Mouse (Mus musculus) embryonic facial prominence, embryonic 13.5 days (tissue): ENCODE data around the gene Crybb1. TPM values are rescaled to one million over a fixed set of nuclear protein-coding genes. Genes with fewer than 3 reads are reported as not detected.

Source experiments
- ATAC-seq: fragments of 200-750 bp; cut with Nextera tagmentation; 2 replicates; pipeline ENCODE4 v1.8.0; 2017; ENCODE audit warnings: low read depth; ENCODE audit not compliant: insufficient number of reproducible peaks, insufficient read depth, low FRiP score, low TSS enrichment
- H3K27ac ChIP-seq: fragments of 300-500 bp; sonication (generic); 2 replicates; pipeline ENCODE4 v1.5.1; 2015; ENCODE audit warnings: moderate library complexity, mild to moderate bottlenecking, inconsistent platforms
- H3K27me3 ChIP-seq: fragments of 300-500 bp; sonication (generic); 2 replicates; pipeline ENCODE4 v1.6.1; 2015; ENCODE audit warnings: mild to moderate bottlenecking, inconsistent platforms
- H3K36me3 ChIP-seq: fragments of 300-500 bp; sonication (generic); 2 replicates; pipeline ENCODE4 v1.6.1; 2015; ENCODE audit warnings: mild to moderate bottlenecking, inconsistent platforms
- H3K4me1 ChIP-seq: fragments of 300-500 bp; sonication (generic); 2 replicates; pipeline ENCODE4 v1.6.1; 2015; ENCODE audit warnings: inconsistent platforms
- H3K4me2 ChIP-seq: fragments of 300-500 bp; sonication (generic); 2 replicates; pipeline ENCODE4 v1.6.1; 2015; ENCODE audit warnings: moderate library complexity, mild to moderate bottlenecking, inconsistent platforms
- H3K4me3 ChIP-seq: fragments of 300-500 bp; sonication (generic); 2 replicates; pipeline ENCODE4 v1.5.1; 2015; ENCODE audit warnings: mild to moderate bottlenecking, inconsistent platforms
- H3K9ac ChIP-seq: fragments of 300-500 bp; sonication (generic); 2 replicates; pipeline ENCODE4 v1.6.1; 2015; ENCODE audit warnings: mild to moderate bottlenecking, inconsistent platforms
- H3K9me3 ChIP-seq: fragments of 300-500 bp; sonication (generic); 2 replicates; pipeline ENCODE4 v1.6.1; 2016; ENCODE audit warnings: inconsistent platforms
- WGBS: fragments of 180-500 bp; shearing (Covaris S2); methylation state at CpG from one replicate; pipeline ENCODE4 v1.1.7; 2015; ENCODE audit warnings: mixed read lengths; 5-methylcytosine and 5-hydroxymethylcytosine counted together
- polyA plus RNA-seq: library from polyadenylated mRNA; unstranded; fragments of >200 nt; fragmentation: Nextera tagmentation; extraction: Ambion mirVana; gene quantifications from 2 replicates; pipeline ENCODE4 v1.2.1, GENCODE M21; 2015

The Crybb1 gene
- polyA plus RNA-seq, 1 experiment from 2014 or later, result 1.3 TPM

DNA sequence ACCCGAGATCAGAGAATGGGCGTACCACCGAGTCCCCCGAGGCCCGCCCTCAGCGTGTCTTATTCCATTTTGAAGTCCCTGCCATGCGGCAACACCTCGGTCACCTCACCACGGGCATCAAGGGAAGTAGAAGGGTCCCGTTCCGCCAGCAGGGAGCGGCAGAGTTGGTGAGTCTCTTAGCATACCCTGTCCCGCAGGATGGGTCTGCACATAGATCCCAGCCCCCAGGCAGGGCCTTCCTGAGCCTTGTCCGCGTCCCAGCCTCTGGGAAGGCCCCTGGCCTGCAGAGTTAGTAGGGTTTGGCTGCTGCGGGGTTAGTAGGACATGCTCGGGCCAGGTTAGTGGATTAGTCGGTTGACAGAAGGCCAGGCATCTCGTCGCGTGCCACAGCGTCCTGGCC is 38.6 kb upstream of the Crybb1 start:
- WGBS, result 51% methylated on average over 22 of the region's 22 CpGs
- H3K9me3 ChIP-seq, result no peaks in the 10 kb centered on the region
- H3K36me3 ChIP-seq, result no peaks in the 10 kb centered on the region
- peaks cover 6% of the 10 kb centered on the region; the same call in 1 of the 2 replicates for H3K27me3 ChIP-seq
- H3K4me2 ChIP-seq, result no peak overlapping the region
- ATAC-seq, result no peak
- H3K27ac ChIP-seq, result no peak overlapping the region
- peaks cover 32% of the 10 kb centered on the region for H3K4me1 ChIP-seq
- H3K9ac ChIP-seq, result peak overlapping the region; percentile 32; the same call in 1 of the 2 replicates
- H3K4me3 ChIP-seq, result no peak overlapping the region

DNA sequence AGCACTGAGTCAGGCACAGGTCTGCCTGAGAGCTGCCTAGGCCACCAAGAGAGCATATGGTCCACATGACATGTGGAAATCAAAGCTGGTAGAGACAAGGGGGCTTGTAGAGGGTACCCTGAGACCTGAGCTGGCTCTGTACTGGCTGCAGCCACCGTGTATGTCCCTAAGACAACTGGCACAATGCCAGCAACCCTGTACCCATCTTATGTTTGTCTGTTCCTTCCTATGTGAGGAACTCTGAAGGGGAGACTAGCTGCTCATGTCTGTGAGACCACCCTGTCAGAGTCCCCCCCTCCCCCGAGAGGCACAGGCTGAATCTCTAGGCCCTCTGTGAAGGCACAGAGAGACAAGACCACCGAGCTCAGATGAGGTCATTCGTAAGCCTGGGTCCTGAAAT is 36.9 kb upstream of the Crybb1 start:
- Histone ChIP-seq H3K36me3 (no peaks in the 10 kb centered on the region), H3K27ac (no peak overlapping the region), H3K9me3 (no peaks in the 10 kb centered on the region), H3K4me3 (no peak overlapping the region), H3K9ac (no peak overlapping the region), H3K4me1 (peaks cover 24% of the 10 kb centered on the region), H3K27me3 (peaks cover 6% of the 10 kb centered on the region; the same call in 1 of the 2 replicates), H3K4me2 (no peak overlapping the region)
- whole genome bisulfite sequencing, result 67% methylated on average over 4 of the region's 4 CpGs
- no peak for ATAC-seq

DNA sequence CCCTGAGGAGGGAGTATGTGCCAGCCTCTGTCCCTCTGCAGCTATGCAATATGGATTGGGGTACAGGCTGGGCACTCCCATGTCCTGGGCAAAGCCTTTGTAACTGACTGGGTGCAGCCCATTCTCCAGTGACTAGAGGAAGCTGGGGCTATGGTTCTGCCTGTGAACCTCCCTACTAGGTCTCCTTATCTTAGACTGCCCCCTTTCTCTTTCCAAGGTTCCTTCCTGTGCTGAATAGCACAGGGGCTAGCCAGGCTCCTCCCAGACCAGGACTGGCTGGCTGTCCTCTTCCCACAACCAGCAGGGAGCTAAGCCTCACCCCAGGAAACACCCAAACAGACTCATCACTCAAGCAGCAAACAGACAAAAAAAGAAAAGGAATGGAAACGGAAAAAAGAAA is 36.2 kb upstream of the Crybb1 start:
- H3K4me3 ChIP-seq, result no peak overlapping the region
- no peak overlapping the region for H3K9ac ChIP-seq
- peaks cover 17% of the 10 kb centered on the region for H3K4me1 ChIP-seq
- peaks cover 6% of the 10 kb centered on the region; the same call in 1 of the 2 replicates for H3K27me3 ChIP-seq
- H3K4me2 ChIP-seq, result no peak overlapping the region
- 24% methylated on average over 1 of the region's 1 CpGs for WGBS
- no peaks in the 10 kb centered on the region for H3K36me3 ChIP-seq
- H3K27ac ChIP-seq, result no peak overlapping the region
- no peaks in the 10 kb centered on the region for H3K9me3 ChIP-seq
- no peak for ATAC-seq

DNA sequence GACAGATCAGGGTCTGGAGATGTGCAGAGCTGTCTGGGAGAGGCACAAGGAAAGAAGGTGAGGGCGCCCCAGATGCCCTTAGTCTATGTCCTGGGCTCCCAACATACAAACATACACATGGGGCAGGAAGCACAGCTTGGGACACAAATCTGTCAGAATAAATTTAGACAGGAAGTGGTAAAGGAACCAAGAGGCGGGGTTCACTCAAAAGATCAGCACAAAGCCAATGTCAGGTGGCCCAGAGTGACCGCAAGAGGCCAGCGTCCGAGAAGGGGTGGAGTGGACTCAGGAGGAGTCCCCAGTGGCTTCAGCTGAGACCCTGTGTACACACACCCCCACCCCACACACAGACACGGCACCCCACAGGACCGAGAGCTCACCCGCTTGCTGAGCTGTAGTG is 35.4 kb upstream of the Crybb1 start:
- WGBS, result 86% methylated on average over 8 of the region's 8 CpGs
- H3K4me1 ChIP-seq, result peaks cover 11% of the 10 kb centered on the region
- H3K36me3 ChIP-seq, result no peaks in the 10 kb centered on the region
- H3K9me3 ChIP-seq, result no peaks in the 10 kb centered on the region
- H3K27me3 ChIP-seq, result peaks cover 14% of the 10 kb centered on the region
- no peak for ATAC-seq
- no peak overlapping the region for H3K4me2 ChIP-seq
- no peak overlapping the region for H3K27ac ChIP-seq
- H3K4me3 ChIP-seq, result no peak overlapping the region
- no peak overlapping the region for H3K9ac ChIP-seq

DNA sequence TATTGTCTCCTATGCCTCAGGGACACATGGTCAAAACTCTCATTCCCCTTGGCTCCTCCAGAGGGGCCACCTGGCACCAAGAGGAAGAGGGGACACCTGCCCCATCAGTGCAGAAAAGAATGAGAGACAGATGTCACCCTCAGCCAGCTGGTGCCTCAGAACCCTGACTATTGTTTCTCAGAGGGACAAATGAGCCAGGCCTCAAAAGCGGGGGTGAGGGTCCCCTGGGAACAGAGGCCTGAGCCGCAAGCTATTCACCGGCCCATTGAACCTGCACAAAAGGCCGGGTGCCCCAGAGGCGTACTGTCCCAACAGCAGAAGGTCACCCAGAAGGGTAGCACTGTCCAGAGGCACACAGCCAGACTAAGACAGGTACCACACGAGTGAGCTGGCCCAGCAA is 30.0 kb upstream of the Crybb1 start:
- Histone ChIP-seq H3K36me3 (no peaks in the 10 kb centered on the region), H3K4me2 (no peak overlapping the region), H3K9me3 (no peaks in the 10 kb centered on the region), H3K4me3 (no peak overlapping the region), H3K9ac (no peak overlapping the region; the same call in 1 of the 2 replicates), H3K27ac (no peak overlapping the region), H3K27me3 (peaks cover 62% of the 10 kb centered on the region), H3K4me1 (peaks cover 24% of the 10 kb centered on the region)
- no peak for ATAC-seq
- WGBS, result 61% methylated on average over 6 of the region's 6 CpGs

DNA sequence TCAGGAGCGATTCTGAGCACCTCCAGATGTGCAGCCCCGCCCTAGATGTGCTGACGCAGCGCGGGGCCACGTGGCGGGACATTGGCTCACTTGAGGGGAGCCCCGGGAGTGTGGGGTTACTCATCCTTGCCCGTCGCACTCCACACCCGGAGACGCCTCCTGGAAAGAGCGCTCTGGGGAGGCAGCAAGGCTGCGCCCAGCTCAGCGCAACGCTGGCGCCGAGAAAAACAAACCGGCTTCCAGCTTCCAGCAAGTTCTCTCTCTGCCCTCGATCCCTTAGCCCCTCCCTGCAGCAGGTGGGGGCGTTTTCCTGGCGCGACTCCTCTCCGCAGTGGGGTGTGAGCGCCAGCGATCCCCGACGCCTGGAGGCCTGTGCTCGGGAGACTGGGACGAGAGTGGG is 28.3 kb upstream of the Crybb1 start:
- ATAC-seq, result peak; percentile 50; the same call in 1 of the 2 replicates
- H3K9ac ChIP-seq, result peak overlapping the region; percentile 67
- H3K9me3 ChIP-seq, result no peaks in the 10 kb centered on the region
- H3K27ac ChIP-seq, result no peak overlapping the region
- peaks cover 77% of the 10 kb centered on the region for H3K27me3 ChIP-seq
- no peaks in the 10 kb centered on the region for H3K36me3 ChIP-seq
- peak overlapping the region; percentile 48 for H3K4me3 ChIP-seq
- peak overlapping the region; percentile 76 for H3K4me2 ChIP-seq
- WGBS, result under 1% methylated on average over 30 of the region's 30 CpGs
- peaks cover 24% of the 10 kb centered on the region for H3K4me1 ChIP-seq

DNA sequence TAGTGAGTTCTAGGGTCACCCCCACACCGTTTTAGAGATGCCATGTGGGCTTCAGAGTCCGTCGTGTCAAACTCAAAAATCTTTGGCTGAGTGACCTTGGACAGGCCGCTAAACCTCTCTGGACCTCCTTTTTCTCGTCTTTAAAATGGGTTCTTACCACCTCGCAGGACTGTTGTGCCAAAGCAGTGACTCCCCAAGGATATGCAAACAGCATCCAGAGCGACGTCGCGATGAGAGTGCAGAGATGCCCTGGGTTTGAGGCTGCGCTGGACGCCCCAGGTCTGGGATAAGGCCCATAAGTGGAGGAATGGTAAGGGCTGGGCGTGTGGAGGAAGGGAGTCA is 27.7 kb upstream of the Crybb1 start:
- 2% methylated on average over 13 of the region's 13 CpGs for WGBS
- Histone ChIP-seq H3K36me3 (no peaks in the 10 kb centered on the region), H3K9ac (peak overlapping the region; percentile 67), H3K9me3 (no peaks in the 10 kb centered on the region), H3K4me1 (peaks cover 24% of the 10 kb centered on the region), H3K4me2 (peak overlapping the region; percentile 76), H3K4me3 (peak overlapping the region; percentile 48), H3K27me3 (peaks cover 77% of the 10 kb centered on the region), H3K27ac (no peak overlapping the region)
- ATAC-seq, result no peak

DNA sequence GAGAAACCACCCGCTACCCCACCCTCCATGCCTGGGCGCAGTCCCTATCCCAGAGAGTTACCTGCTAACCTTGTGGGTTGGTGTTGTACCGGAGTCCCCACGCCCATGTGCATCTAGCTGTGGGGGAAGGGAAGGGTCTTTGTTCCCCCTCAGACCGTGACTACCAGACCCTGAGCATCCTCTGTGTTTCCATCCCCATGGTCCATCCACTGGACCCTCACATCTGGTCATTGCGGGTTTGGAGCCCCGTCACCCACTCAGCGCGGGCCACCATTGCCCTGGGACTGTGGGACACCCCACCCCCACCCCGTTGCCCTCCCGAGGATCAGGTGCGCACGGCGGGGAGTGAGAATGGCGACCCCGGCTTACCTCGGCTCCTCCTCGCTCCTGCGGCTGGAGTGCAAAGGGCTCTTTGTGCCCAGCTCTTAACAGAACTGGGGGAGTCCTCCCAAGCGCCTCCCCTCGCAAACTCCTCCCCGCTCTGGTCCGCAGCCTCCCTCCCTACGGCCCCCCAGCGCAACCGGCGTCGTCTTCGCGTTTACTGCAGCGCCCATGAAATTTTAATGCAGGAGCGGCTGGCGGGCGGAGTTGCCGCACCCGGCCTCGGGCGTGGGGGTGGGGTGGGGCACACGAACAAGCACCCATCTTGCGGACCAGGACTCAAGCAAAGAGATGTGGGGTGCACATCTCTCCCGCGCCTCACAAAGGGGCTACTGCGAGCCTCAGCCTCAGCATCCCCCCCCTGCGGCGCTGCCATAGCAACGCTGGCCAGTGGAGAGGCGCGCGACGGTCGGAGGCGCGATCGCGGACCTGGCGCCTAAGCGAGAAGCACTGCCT is 27.2 kb upstream of the Crybb1 start:
- H3K4me2 ChIP-seq, result peak overlapping the region; percentile 76
- peak overlapping the region; percentile 48 for H3K4me3 ChIP-seq
- H3K4me1 ChIP-seq, result peaks cover 24% of the 10 kb centered on the region
- under 1% methylated on average over 57 of the region's 57 CpGs for WGBS
- peaks cover 77% of the 10 kb centered on the region for H3K27me3 ChIP-seq
- ATAC-seq, result no peak
- H3K27ac ChIP-seq, result no peak overlapping the region
- peak overlapping the region; percentile 67 for H3K9ac ChIP-seq
- H3K36me3 ChIP-seq, result no peaks in the 10 kb centered on the region
- H3K9me3 ChIP-seq, result no peaks in the 10 kb centered on the region

DNA sequence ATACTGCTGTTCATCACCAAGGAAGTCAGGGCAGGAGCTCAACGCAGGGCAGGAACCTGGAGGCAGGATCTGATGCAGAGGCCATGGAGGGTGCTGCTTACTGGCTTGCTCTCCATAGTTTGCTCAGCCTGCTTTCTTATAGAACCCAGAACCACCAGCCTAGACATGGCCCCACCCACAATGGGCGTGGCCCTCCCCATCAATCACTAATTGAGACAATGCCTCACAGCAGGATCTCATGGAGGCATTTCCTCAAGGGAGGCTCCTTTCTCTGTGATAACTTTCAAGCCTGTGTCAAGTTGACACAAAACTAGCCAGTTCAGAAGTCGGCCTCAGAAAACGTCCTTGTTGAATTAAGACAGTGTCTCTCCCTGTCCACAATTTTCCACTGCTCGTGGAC is 19.8 kb upstream of the Crybb1 start:
- H3K27ac ChIP-seq, result no peak overlapping the region
- ATAC-seq, result no peak

DNA sequence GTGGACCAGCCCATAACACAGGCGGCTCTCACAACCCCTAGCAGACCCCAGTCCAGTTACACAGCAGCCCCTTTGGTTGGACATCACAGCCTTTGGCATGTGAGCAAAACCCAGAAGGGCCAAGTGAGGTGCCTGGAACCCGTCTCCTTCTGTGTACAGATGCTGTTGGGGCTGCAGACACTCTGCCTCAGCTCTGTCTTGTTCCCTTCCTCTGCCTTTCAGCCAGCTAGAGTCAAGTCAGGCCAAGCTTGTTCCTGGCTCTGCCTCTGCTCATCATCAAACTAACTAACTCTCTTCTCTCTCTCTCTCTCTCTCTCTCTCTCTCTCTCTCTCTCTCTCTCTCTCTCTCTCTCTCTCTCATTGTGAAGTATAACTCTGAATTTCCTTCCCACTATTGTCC is 19.0 kb upstream of the Crybb1 start:
- no peak overlapping the region for H3K9ac ChIP-seq
- peaks cover 5% of the 10 kb centered on the region for H3K4me1 ChIP-seq
- H3K4me2 ChIP-seq, result no peak overlapping the region
- no peaks in the 10 kb centered on the region for H3K36me3 ChIP-seq
- peaks cover 47% of the 10 kb centered on the region for H3K27me3 ChIP-seq
- WGBS, result 64% methylated on average over 2 of the region's 2 CpGs
- H3K9me3 ChIP-seq, result no peaks in the 10 kb centered on the region; the same call in 1 of the 2 replicates
- ATAC-seq, result no peak
- no peak overlapping the region for H3K27ac ChIP-seq
- H3K4me3 ChIP-seq, result no peak overlapping the region

More for the DNA sequence above, 19.8 kb upstream of the Crybb1 start:
- Histone ChIP-seq H3K4me3 (no peak overlapping the region), H3K27me3 (peaks cover 55% of the 10 kb centered on the region), H3K9ac (no peak overlapping the region), H3K4me1 (peaks cover 5% of the 10 kb centered on the region), H3K9me3 (no peaks in the 10 kb centered on the region; the same call in 1 of the 2 replicates), H3K4me2 (no peak overlapping the region), H3K36me3 (no peaks in the 10 kb centered on the region)
- WGBS, result 62% methylated on average over 5 of the region's 5 CpGs

DNA sequence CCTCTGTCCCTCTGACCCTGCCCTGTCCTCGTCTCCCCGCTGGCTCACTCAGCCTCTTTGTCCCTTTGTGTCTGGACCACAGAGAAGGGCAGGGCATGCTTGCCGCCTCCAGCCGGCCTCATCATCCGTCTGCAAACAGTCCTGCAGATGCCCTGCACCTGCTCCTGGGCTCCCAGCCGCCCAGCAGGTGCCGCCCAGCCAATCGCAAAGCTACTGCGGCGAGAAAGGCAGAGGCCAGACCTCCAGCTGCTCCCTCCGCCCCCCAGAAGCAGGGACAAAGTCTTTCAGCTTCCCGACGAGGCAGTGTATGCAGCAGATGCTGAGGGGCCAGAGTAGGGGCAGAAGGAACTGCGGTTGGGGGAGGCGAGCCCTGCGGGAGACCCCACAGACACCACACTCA is 18.2 kb upstream of the Crybb1 start:
- H3K4me1 ChIP-seq, result peaks cover 10% of the 10 kb centered on the region
- peak overlapping the region; percentile 59 for H3K9ac ChIP-seq
- H3K36me3 ChIP-seq, result no peaks in the 10 kb centered on the region
- WGBS, result 2% methylated on average over 16 of the region's 16 CpGs
- ATAC-seq, result no peak
- peaks cover 42% of the 10 kb centered on the region for H3K27me3 ChIP-seq
- no peak overlapping the region for H3K27ac ChIP-seq
- H3K9me3 ChIP-seq, result no peaks in the 10 kb centered on the region; the same call in 1 of the 2 replicates
- H3K4me3 ChIP-seq, result no peak overlapping the region
- peak overlapping the region; percentile 31; the same call in 1 of the 2 replicates for H3K4me2 ChIP-seq

DNA sequence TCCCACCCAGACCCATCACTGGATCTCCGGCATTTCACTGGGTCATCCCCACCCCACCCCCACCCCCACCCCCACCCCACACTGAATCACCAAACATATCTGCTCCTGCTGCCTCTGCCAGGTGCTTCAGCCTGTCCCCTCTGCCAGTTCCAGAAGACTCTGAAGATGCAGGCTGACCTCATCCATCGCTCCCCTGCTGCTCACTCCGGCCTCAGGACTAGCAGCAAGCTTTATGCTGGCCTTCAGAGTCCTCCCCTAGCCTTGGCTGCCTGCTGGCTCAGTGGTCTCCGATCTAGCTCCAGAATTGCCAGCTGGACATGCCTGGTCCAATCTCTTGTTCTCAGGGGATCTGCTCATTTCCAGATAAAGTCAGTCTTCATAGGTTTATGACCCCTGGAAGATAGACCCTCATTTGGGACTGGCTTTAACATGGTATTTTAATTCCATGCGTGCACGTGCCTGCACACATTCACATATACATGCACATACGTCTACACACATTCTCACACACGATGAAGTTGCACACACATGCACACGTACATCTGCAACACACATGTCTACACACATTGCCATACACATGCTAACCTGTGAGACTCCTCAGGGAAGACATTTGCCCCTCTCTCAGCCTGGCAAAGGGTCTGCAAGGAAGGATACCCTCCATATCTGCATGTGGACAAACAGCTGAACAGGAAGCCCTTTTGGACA is 17.6 kb upstream of the Crybb1 start:
- no peak overlapping the region for H3K4me3 ChIP-seq
- no peaks in the 10 kb centered on the region; the same call in 1 of the 2 replicates for H3K9me3 ChIP-seq
- no peaks in the 10 kb centered on the region for H3K36me3 ChIP-seq
- H3K4me1 ChIP-seq, result peaks cover 12% of the 10 kb centered on the region
- H3K9ac ChIP-seq, result no peak overlapping the region
- H3K27ac ChIP-seq, result no peak overlapping the region
- WGBS, result 52% methylated on average over 9 of the region's 9 CpGs
- H3K4me2 ChIP-seq, result no peak overlapping the region
- peaks cover 42% of the 10 kb centered on the region for H3K27me3 ChIP-seq
- no peak for ATAC-seq
